Mouse (Mus musculus) telencephalon, adult 2 months (tissue): ENCODE measurements around the gene Gdap2.

Experiments
- DNase-seq: peaks from one replicate; pipeline ENCODE4 v3.0.0-alpha.2; 2011; ENCODE audit warnings: low read depth, low spot score

Gdap2 gene

GRCm38 (mm10) chr3:100162315-100163105, at the start of gene Gdap2, which contains the start of gene Wdr3:
Gdap2 (plus strand) TSS chr3:100162381.
Wdr3 (minus strand) TSS chr3:100162407.
- DNase-seq, result peak; percentile 95

- DNase-seq, result no peak
Observed at GRCm38 (mm10) chr3:100118681-100119080, 43.5 kb upstream of the Gdap2 start.

GRCm38 (mm10) chr3:100121961-100122360, 40.2 kb upstream of the Gdap2 start:
- no peak for DNase-seq

- DNase-seq, result no peak
Observed at GRCm38 (mm10) chr3:100122445-100122844, 39.7 kb upstream of the Gdap2 start.

- no peak for DNase-seq
Observed at GRCm38 (mm10) chr3:100160682-100161445, 1.3 kb upstream of the Gdap2 start.

GRCm38 (mm10) chr3:100161665-100162314, 391 bp upstream of the Gdap2 start:
- no peak for DNase-seq

GRCm38 (mm10) chr3:100163556-100163955, 1.4 kb downstream of the Gdap2 start:
- no peak for DNase-seq

- DNase-seq, result no peak
Observed at GRCm38 (mm10) chr3:100164991-100165390, 2.8 kb downstream of the Gdap2 start.

GRCm38 (mm10) chr3:100176031-100176430, 13.8 kb downstream of the Gdap2 start:
- no peak for DNase-seq

- DNase-seq, result no peak
Observed at GRCm38 (mm10) chr3:100180471-100180870, 18.3 kb downstream of the Gdap2 start.

GRCm38 (mm10) chr3:100189444-100189843, 27.3 kb downstream of the Gdap2 start:
- DNase-seq, result peak; percentile 60

- no peak for DNase-seq
Observed at GRCm38 (mm10) chr3:100189861-100190260, 27.7 kb downstream of the Gdap2 start.

GRCm38 (mm10) chr3:100194210-100194609, 32.0 kb downstream of the Gdap2 start:
- DNase-seq, result no peak

GRCm38 (mm10) chr3:100201554-100201953, 39.4 kb downstream of the Gdap2 start:
- DNase-seq, result peak; percentile 33

GRCm38 (mm10) chr3:100206973-100207372, 44.8 kb downstream of the Gdap2 start:
- no peak for DNase-seq

GRCm38 (mm10) chr3:100215469-100215868, 53.3 kb downstream of the Gdap2 start:
- no peak for DNase-seq

- no peak for DNase-seq
Observed at GRCm38 (mm10) chr3:100225326-100225959, 63.3 kb downstream of the Gdap2 start.

GRCm38 (mm10) chr3:100227509-100227908, 65.3 kb downstream of the Gdap2 start:
- DNase-seq, result no peak

GRCm38 (mm10) chr3:100228981-100229380, 66.8 kb downstream of the Gdap2 start:
- DNase-seq, result no peak

GRCm38 (mm10) chr3:100236725-100237436, 74.7 kb downstream of the Gdap2 start:
- DNase-seq, result no peak

GRCm38 (mm10) chr3:100242230-100242629, 80.0 kb downstream of the Gdap2 start:
- DNase-seq, result no peak
